Mouse (Mus musculus): ENCODE measurements at regions not wholly inside any gene's neighbourhood (a gene's known extent, or its start where the extent isn't known, plus 50 kb on each side); places are given as distances from the start of the nearest gene placed in this dataset.

GRCm38 (mm10) chr10:119040205-119040604 lies 170.2 kb upstream of the Dyrk2 start:
- TF ChIP-seq CTCF (IDR thresholded peaks at IDR 0.05; ENCODE audit: low read depth, low read length), result no peak
- TF ChIP-seq POLR2A (IDR thresholded peaks at IDR 0.05; ENCODE audit: insufficient read depth, low read length), result no peak
